Mouse (Mus musculus): ENCODE data around the gene Armc5. TPM values are rescaled to one million over a fixed set of nuclear protein-coding genes. Genes with fewer than 3 reads are reported as not detected.

Gene Armc5
- polyA plus RNA-seq (2012; ENCODE audit: insufficient read depth, insufficient read length, missing spikeins): 14.6 and 15.0 TPM in 2 replicates

- peak within 1 kb of the TSS; percentile 100 for H3K27ac ChIP-seq (ENCODE audit: insufficient read depth, low read depth, low read length)
- peaks cover 24% of the 10 kb centered on the region for H3K4me1 ChIP-seq (ENCODE audit: control insufficient read depth, insufficient read depth, low read length)
- TF ChIP-seq CTCF (IDR thresholded peaks at IDR 0.05; ENCODE audit: low read depth, low read length) (peak; percentile 95), POLR2A (IDR thresholded peaks at IDR 0.05; ENCODE audit: borderline replicate concordance, low read depth, low read length) (no peak)
These were observed at the start of gene Armc5 for GRCm38 (mm10) chr7:128236856-128237592. Gene Armc5 (plus strand): TSS chr7:128237342.

GRCm38 (mm10) chr7:128201607-128202006, 35.5 kb upstream of the Armc5 start:
- H3K27ac ChIP-seq (ENCODE audit: insufficient read depth, low read depth, low read length): no peak overlapping the region
- H3K4me1 ChIP-seq (ENCODE audit: control insufficient read depth, insufficient read depth, low read length): peaks cover 26% of the 10 kb centered on the region
- H3K4me3 ChIP-seq (ENCODE audit: insufficient read depth, low read length): no peak overlapping the region
- no peak for TF ChIP-seq POLR2A (IDR thresholded peaks at IDR 0.05; ENCODE audit: borderline replicate concordance, low read depth, low read length)
- TF ChIP-seq CTCF (IDR thresholded peaks at IDR 0.05; ENCODE audit: low read depth, low read length): no peak

More at GRCm38 (mm10) chr7:128236856-128237592, at the start of gene Armc5:
- peak within 1 kb of the TSS; percentile 96 for H3K4me3 ChIP-seq (ENCODE audit: insufficient read depth, low read length)

GRCm38 (mm10) chr7:128203071-128203470, 34.1 kb upstream of the Armc5 start:
- TF ChIP-seq POLR2A (IDR thresholded peaks at IDR 0.05; ENCODE audit: borderline replicate concordance, low read depth, low read length) (no peak), CTCF (IDR thresholded peaks at IDR 0.05; ENCODE audit: low read depth, low read length) (no peak)
- Histone ChIP-seq H3K4me3 (ENCODE audit: insufficient read depth, low read length) (no peak overlapping the region), H3K4me1 (ENCODE audit: control insufficient read depth, insufficient read depth, low read length) (peaks cover 26% of the 10 kb centered on the region), H3K27ac (ENCODE audit: insufficient read depth, low read depth, low read length) (no peak overlapping the region)

- peaks cover 28% of the 10 kb centered on the region for H3K4me1 ChIP-seq (ENCODE audit: control insufficient read depth, insufficient read depth, low read length)
- no peak overlapping the region for H3K4me3 ChIP-seq (ENCODE audit: insufficient read depth, low read length)
- no peak overlapping the region for H3K27ac ChIP-seq (ENCODE audit: insufficient read depth, low read depth, low read length)
- TF ChIP-seq POLR2A (IDR thresholded peaks at IDR 0.05; ENCODE audit: borderline replicate concordance, low read depth, low read length) (no peak), CTCF (IDR thresholded peaks at IDR 0.05; ENCODE audit: low read depth, low read length) (no peak)
These were observed 33.0 kb upstream of the Armc5 start for GRCm38 (mm10) chr7:128204179-128204578.

DNA sequence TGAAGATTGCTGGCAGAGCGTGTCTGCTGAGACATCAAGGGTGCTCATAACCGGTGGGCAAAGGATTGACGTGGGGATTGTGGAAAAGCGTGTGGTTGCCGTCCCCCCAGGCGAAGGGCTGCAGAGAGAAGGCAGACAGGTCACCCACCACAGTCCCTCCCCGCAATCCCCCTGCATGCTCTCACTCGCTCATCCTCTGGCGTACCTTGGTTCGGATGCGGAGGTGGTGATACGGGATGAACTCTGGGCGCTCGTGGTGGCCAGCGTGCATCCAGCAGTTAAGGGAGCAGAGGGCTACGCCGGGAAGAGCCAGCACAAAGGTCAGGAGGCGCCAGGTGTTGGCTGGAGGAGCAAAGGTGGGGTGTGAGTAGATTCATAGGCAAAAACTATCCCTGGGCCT, 31.4 kb upstream of the Armc5 start:
- no peak for TF ChIP-seq POLR2A (IDR thresholded peaks at IDR 0.05; ENCODE audit: borderline replicate concordance, low read depth, low read length)
- H3K27ac ChIP-seq (ENCODE audit: insufficient read depth, low read depth, low read length): no peak overlapping the region
- H3K4me3 ChIP-seq (ENCODE audit: insufficient read depth, low read length): no peak overlapping the region

GRCm38 (mm10) chr7:128206152-128206551, 31.0 kb upstream of the Armc5 start, which contains the start of gene Cox6a2:
Gene Cox6a2 (minus strand): TSS chr7:128206387.
- H3K4me1 ChIP-seq (ENCODE audit: control insufficient read depth, insufficient read depth, low read length): peaks cover 22% of the 10 kb centered on the region
- TF ChIP-seq POLR2A (IDR thresholded peaks at IDR 0.05; ENCODE audit: borderline replicate concordance, low read depth, low read length): no peak
- no peak for TF ChIP-seq CTCF (IDR thresholded peaks at IDR 0.05; ENCODE audit: low read depth, low read length)
- peak within 1 kb of the TSS; percentile 19; the same call in 1 of the 2 replicates for H3K27ac ChIP-seq (ENCODE audit: insufficient read depth, low read depth, low read length)
- H3K4me3 ChIP-seq (ENCODE audit: insufficient read depth, low read length): no peak within 1 kb of the TSS

More for the DNA sequence above, 31.4 kb upstream of the Armc5 start:
- H3K4me1 ChIP-seq (ENCODE audit: control insufficient read depth, insufficient read depth, low read length): peaks cover 25% of the 10 kb centered on the region

- no peak overlapping the region for H3K27ac ChIP-seq (ENCODE audit: insufficient read depth, low read depth, low read length)
- H3K4me1 ChIP-seq (ENCODE audit: control insufficient read depth, insufficient read depth, low read length): peaks cover 22% of the 10 kb centered on the region
- TF ChIP-seq POLR2A (IDR thresholded peaks at IDR 0.05; ENCODE audit: borderline replicate concordance, low read depth, low read length) (no peak), CTCF (IDR thresholded peaks at IDR 0.05; ENCODE audit: low read depth, low read length) (peak; percentile 73)
- H3K4me3 ChIP-seq (ENCODE audit: insufficient read depth, low read length): no peak overlapping the region
These were observed 29.0 kb upstream of the Armc5 start for GRCm38 (mm10) chr7:128208187-128208586.

DNA sequence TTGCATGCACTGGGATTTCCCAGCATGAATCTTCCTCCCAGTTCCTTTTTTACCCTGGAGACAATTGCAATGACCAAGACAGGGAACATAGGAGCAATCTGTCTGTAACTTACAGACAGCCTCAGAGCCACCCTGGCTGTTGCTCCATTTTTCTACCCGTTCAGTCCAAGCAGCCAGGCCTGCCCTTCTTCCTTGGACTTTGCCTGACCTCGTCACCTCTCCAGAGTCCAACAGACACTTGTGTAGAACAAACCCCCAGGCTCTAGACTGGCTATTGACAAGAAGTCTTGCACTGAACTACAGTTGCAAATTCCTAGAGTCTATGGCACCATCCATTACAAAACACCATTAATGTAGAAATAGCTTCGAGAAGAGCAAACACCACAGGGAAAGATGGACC, 27.3 kb upstream of the Armc5 start:
- no peak overlapping the region for H3K4me3 ChIP-seq (ENCODE audit: insufficient read depth, low read length)
- TF ChIP-seq CTCF (IDR thresholded peaks at IDR 0.05; ENCODE audit: low read depth, low read length) (no peak), POLR2A (IDR thresholded peaks at IDR 0.05; ENCODE audit: borderline replicate concordance, low read depth, low read length) (no peak)
- peak overlapping the region; percentile 65 for H3K27ac ChIP-seq (ENCODE audit: insufficient read depth, low read depth, low read length)
- peaks cover 15% of the 10 kb centered on the region for H3K4me1 ChIP-seq (ENCODE audit: control insufficient read depth, insufficient read depth, low read length)

DNA sequence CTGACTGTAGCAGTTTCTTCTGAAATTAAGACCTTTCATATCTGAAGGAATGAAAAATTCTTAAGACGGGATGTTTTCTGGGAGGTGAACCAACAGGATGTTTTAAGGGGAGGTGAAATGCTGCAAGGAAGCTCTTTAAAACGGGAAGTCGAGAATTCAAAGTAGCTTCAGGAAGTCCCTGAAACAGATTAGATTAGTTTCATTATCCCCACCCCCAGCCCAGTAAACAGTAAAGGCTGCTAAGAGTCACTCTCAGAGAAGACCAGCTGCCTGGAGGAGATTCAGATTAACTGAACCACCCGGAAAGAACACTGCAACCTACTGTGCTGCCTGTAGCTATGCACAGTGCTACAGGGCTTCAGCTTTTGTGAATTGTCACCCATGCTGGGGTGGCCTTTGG, 17.2 kb upstream of the Armc5 start:
- H3K27ac ChIP-seq (ENCODE audit: insufficient read depth, low read depth, low read length): peak overlapping the region; percentile 94
- TF ChIP-seq POLR2A (IDR thresholded peaks at IDR 0.05; ENCODE audit: borderline replicate concordance, low read depth, low read length) (no peak), CTCF (IDR thresholded peaks at IDR 0.05; ENCODE audit: low read depth, low read length) (no peak)
- peaks cover 29% of the 10 kb centered on the region for H3K4me1 ChIP-seq (ENCODE audit: control insufficient read depth, insufficient read depth, low read length)
- H3K4me3 ChIP-seq (ENCODE audit: insufficient read depth, low read length): no peak overlapping the region

- no peak for TF ChIP-seq POLR2A (IDR thresholded peaks at IDR 0.05; ENCODE audit: borderline replicate concordance, low read depth, low read length)
- no peak for TF ChIP-seq CTCF (IDR thresholded peaks at IDR 0.05; ENCODE audit: low read depth, low read length)
- peak overlapping the region; percentile 94 for H3K27ac ChIP-seq (ENCODE audit: insufficient read depth, low read depth, low read length)
- H3K4me1 ChIP-seq (ENCODE audit: control insufficient read depth, insufficient read depth, low read length): peaks cover 29% of the 10 kb centered on the region
- H3K4me3 ChIP-seq (ENCODE audit: insufficient read depth, low read length): no peak overlapping the region
These were observed 16.2 kb upstream of the Armc5 start for GRCm38 (mm10) chr7:128220936-128221335.
